Mouse (Mus musculus): ENCODE results near the gene Cadps2. TPM values are rescaled to one million over a fixed set of nuclear protein-coding genes. Genes with fewer than 3 reads are reported as not detected.

Gene Cadps2
- total and polyA plus RNA-seq, 3 experiments, result 0.87 TPM; not detected in 2

DNA sequence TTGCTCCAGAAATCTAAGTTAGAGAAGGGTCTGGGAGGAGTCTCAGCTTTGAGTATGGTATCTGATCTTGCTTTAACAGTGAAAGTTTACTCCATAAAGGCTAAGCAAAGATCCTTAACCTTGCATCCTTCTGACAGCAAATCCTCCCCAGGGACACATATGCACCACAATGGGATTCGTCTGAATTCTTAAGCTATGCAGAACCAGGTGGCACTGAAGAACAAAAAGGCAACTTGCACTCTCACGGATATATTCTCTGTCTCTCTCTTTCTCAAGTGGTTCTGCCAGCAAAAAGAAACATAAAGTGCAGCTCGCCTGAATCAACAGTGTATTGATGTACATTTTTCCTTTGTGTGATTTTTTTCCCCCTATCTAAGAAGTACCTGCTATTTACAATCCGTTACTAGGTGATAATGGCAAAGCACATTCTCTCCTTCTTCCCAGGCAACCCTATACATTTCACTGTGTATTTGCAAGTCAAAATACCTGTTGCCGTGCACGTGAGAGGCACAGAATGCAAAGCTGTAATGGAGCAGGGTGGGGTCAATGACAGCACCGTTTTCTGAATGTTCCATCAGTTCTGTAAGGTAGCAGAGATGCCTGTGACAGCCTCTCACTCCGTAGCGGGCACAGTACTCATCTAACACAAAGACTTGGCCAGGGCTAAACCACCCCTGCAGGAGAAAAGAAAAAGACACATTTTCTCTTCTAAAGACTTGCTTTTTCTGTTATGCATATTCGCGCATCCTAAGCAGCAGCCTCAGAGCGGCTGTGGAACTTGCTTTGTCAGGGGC, 428.8 kb downstream of the Cadps2 start:
- DNase-seq (ENCODE audit: low spot score), result no peak
- Histone ChIP-seq H3K27me3 (ENCODE audit: insufficient read depth, low read length) (no peaks in the 10 kb centered on the region), H3K36me3 (replicated peaks) (no peaks in the 10 kb centered on the region), H3K9me3 (replicated peaks) (no peaks in the 10 kb centered on the region), H3K4me1 (ENCODE audit: insufficient read depth, low read depth, low read length) (no peaks in the 10 kb centered on the region), H3K4me3 (ENCODE audit: low read depth, low read length) (no peak overlapping the region)
- TF ChIP-seq GATA2 (IDR thresholded peaks at IDR 0.05; ENCODE audit: borderline replicate concordance, low read depth, low read length) (no peak), CTCF (IDR thresholded peaks at IDR 0.05; ENCODE audit: low read depth, low read length) (no peak), TAL1 (conservative IDR thresholded peaks at IDR 0.05; ENCODE audit: low read depth, low read length) (no peak), GATA1 (IDR thresholded peaks at IDR 0.05; ENCODE audit: borderline replicate concordance, low read length) (no peak), POLR2AphosphoS5 (IDR thresholded peaks at IDR 0.05; ENCODE audit: insufficient replicate concordance, low read depth, low read length) (no peak)
- ATAC-seq (ENCODE audit: extremely low read depth, insufficient number of reproducible peaks, low FRiP score, poor library complexity, severe bottlenecking), result no peak

DNA sequence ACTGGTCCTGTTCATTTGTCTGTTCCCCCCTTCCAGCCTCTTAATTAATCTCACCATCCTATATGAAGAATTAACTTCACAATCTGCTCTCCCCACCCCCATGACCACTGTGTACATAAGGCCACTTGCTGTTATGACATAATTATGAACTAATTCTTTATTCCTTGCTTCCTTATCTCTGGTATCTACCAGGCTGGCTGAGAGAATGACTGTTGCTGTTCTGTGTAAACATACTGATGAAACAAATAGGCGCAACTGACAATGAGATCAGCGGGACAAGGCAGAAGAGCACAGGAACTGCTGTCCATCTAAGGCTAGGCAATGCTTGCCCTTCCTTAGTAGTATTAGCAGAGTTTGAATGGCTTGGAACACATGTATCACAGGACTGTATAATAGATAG, 445.1 kb downstream of the Cadps2 start:
- no peak for ATAC-seq (ENCODE audit: extremely low read depth, insufficient number of reproducible peaks, low FRiP score, poor library complexity, severe bottlenecking)
- TF ChIP-seq GATA1 (IDR thresholded peaks at IDR 0.05; ENCODE audit: borderline replicate concordance, low read length) (no peak), GATA2 (IDR thresholded peaks at IDR 0.05; ENCODE audit: borderline replicate concordance, low read depth, low read length) (no peak), CTCF (IDR thresholded peaks at IDR 0.05; ENCODE audit: low read depth, low read length) (no peak), POLR2AphosphoS5 (IDR thresholded peaks at IDR 0.05; ENCODE audit: insufficient replicate concordance, low read depth, low read length) (no peak), TAL1 (conservative IDR thresholded peaks at IDR 0.05; ENCODE audit: low read depth, low read length) (no peak)

DNA sequence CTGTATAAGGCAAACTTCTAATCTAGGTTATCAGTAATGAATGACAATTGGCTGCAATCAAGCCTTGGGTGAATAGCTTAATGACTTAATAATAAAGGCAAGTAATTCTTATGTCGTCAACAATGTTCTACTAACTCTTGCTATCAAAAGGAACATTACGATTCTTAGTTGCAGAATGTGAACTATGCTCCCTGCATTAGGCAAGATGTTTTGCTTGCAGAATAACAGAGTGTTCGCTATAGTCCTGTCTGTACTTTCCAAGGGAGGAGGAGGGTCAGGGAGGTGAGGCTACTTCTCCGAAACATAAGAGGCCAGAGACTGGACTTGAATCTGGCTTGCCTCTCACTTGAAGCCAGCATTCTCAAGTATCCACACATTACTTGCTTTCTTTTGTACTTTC, 446.5 kb downstream of the Cadps2 start:
- Histone ChIP-seq H3K27me3 (ENCODE audit: insufficient read depth, low read length) (no peaks in the 10 kb centered on the region), H3K36me3 (replicated peaks) (no peaks in the 10 kb centered on the region), H3K4me3 (ENCODE audit: low read depth, low read length) (no peak overlapping the region), H3K4me1 (ENCODE audit: insufficient read depth, low read depth, low read length) (no peaks in the 10 kb centered on the region), H3K9me3 (replicated peaks) (no peaks in the 10 kb centered on the region)
- DNase-seq (ENCODE audit: low spot score) (no peak), ATAC-seq (ENCODE audit: extremely low read depth, insufficient number of reproducible peaks, low FRiP score, poor library complexity, severe bottlenecking) (no peak)
- TF ChIP-seq TAL1 (conservative IDR thresholded peaks at IDR 0.05; ENCODE audit: low read depth, low read length) (no peak), POLR2AphosphoS5 (IDR thresholded peaks at IDR 0.05; ENCODE audit: insufficient replicate concordance, low read depth, low read length) (no peak), CTCF (IDR thresholded peaks at IDR 0.05; ENCODE audit: low read depth, low read length) (no peak), GATA1 (IDR thresholded peaks at IDR 0.05; ENCODE audit: borderline replicate concordance, low read length) (no peak), GATA2 (IDR thresholded peaks at IDR 0.05; ENCODE audit: borderline replicate concordance, low read depth, low read length) (no peak)

More for the DNA sequence above, 445.1 kb downstream of the Cadps2 start:
- Histone ChIP-seq H3K4me1 (ENCODE audit: insufficient read depth, low read depth, low read length) (no peaks in the 10 kb centered on the region), H3K4me3 (ENCODE audit: low read depth, low read length) (no peak overlapping the region), H3K36me3 (replicated peaks) (no peaks in the 10 kb centered on the region), H3K27me3 (ENCODE audit: insufficient read depth, low read length) (no peaks in the 10 kb centered on the region), H3K9me3 (replicated peaks) (no peaks in the 10 kb centered on the region)
- DNase-seq (ENCODE audit: low spot score), result no peak

DNA sequence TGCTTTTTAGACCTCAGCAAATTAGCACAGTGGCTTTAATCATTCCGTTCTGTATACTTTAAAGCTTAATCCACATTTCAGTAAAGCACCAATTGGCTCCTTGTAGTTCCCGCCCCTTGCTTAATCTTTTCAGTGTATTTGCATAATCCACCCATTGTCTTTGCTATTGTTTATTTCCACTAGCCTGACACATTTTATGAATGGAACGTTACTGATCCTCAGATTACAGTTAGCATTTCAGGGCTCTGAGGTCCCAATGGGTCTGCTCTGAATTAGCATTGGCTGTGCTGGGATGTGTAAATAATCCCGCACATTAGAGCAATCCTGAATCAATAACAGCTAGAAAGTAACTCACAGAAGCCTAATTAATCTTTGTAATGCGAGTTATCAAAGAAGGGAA, 452.5 kb downstream of the Cadps2 start:
- H3K9me3 ChIP-seq (replicated peaks), result no peaks in the 10 kb centered on the region
- no peak overlapping the region for H3K4me3 ChIP-seq (ENCODE audit: low read depth, low read length)

DNA sequence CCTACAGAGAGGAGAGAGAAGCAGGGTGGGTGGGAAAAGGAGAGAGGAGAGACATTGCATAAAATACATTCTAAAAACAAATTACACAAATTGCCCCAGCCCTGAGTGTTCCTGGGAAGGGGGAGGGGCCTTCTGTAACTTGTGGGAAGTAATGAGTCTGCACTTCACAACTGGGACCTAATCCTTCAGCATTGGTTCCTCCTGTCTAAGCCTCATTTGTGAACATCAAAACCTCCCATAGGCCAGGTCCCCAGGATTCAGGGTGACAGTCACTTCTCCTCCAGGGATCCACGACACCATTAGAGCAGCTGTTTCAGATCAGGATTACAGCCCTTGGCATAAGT, 456.2 kb downstream of the Cadps2 start:
- Histone ChIP-seq H3K4me1 (ENCODE audit: insufficient read depth, low read depth, low read length) (no peaks in the 10 kb centered on the region), H3K36me3 (replicated peaks) (no peaks in the 10 kb centered on the region), H3K4me3 (ENCODE audit: low read depth, low read length) (no peak overlapping the region), H3K9me3 (replicated peaks) (no peaks in the 10 kb centered on the region), H3K27me3 (ENCODE audit: insufficient read depth, low read length) (no peaks in the 10 kb centered on the region)
- TF ChIP-seq CTCF (IDR thresholded peaks at IDR 0.05; ENCODE audit: low read depth, low read length) (no peak), GATA1 (IDR thresholded peaks at IDR 0.05; ENCODE audit: borderline replicate concordance, low read length) (no peak), TAL1 (conservative IDR thresholded peaks at IDR 0.05; ENCODE audit: low read depth, low read length) (no peak), GATA2 (IDR thresholded peaks at IDR 0.05; ENCODE audit: borderline replicate concordance, low read depth, low read length) (no peak), POLR2AphosphoS5 (IDR thresholded peaks at IDR 0.05; ENCODE audit: insufficient replicate concordance, low read depth, low read length) (no peak)
- no peak for DNase-seq (ENCODE audit: low spot score)
- no peak for ATAC-seq (ENCODE audit: extremely low read depth, insufficient number of reproducible peaks, low FRiP score, poor library complexity, severe bottlenecking)

More for the DNA sequence above, 452.5 kb downstream of the Cadps2 start:
- Histone ChIP-seq H3K27me3 (ENCODE audit: insufficient read depth, low read length) (no peaks in the 10 kb centered on the region), H3K4me1 (ENCODE audit: insufficient read depth, low read depth, low read length) (no peaks in the 10 kb centered on the region), H3K36me3 (replicated peaks) (no peaks in the 10 kb centered on the region)
- no peak for TF ChIP-seq POLR2AphosphoS5 (IDR thresholded peaks at IDR 0.05; ENCODE audit: insufficient replicate concordance, low read depth, low read length)
- no peak for DNase-seq (ENCODE audit: low spot score)
- ATAC-seq (ENCODE audit: extremely low read depth, insufficient number of reproducible peaks, low FRiP score, poor library complexity, severe bottlenecking), result no peak

DNA sequence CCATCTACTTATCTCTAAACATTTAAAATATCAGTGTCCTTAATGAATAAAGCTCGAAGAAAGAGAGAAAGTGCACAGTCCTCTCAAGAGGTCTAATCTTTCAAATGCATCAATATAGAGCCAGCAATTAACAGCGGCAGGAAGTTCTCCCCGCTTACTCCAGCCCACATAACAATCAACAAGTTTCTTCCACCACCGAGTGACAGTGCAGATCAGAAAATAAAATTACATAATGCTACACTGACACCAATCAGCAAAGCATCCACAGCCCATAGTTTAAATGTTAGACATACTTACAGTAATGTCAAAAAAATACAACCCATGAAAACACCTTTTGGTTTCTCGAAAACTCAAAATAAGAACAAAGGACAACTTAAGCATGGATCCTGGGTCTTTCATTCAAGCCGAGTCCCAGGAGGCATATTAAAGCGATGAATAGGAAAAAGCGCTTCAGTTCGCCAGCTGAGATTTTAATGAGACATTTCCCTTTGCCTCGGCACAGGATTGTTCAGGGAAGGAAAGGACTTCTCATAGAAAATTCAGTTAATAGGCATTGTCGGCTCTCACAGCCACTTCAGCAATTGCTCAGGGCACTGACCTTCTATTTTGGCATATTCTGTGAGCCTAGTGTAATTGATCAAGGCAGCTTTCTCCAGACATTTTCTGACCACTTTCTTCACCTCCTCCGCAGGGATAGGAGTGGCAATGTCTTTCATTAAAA, 456.8 kb downstream of the Cadps2 start:
- Histone ChIP-seq H3K36me3 (replicated peaks) (no peaks in the 10 kb centered on the region), H3K9me3 (replicated peaks) (no peaks in the 10 kb centered on the region), H3K4me1 (ENCODE audit: insufficient read depth, low read depth, low read length) (no peaks in the 10 kb centered on the region), H3K27me3 (ENCODE audit: insufficient read depth, low read length) (no peaks in the 10 kb centered on the region), H3K4me3 (ENCODE audit: low read depth, low read length) (no peak overlapping the region)
- ATAC-seq (ENCODE audit: extremely low read depth, insufficient number of reproducible peaks, low FRiP score, poor library complexity, severe bottlenecking) (no peak), DNase-seq (ENCODE audit: low spot score) (no peak)
- no peak for TF ChIP-seq GATA2 (IDR thresholded peaks at IDR 0.05; ENCODE audit: borderline replicate concordance, low read depth, low read length)
- no peak for TF ChIP-seq CTCF (IDR thresholded peaks at IDR 0.05; ENCODE audit: low read depth, low read length)
- no peak for TF ChIP-seq TAL1 (conservative IDR thresholded peaks at IDR 0.05; ENCODE audit: low read depth, low read length)
- no peak for TF ChIP-seq POLR2AphosphoS5 (IDR thresholded peaks at IDR 0.05; ENCODE audit: insufficient replicate concordance, low read depth, low read length)
